Mouse (Mus musculus) ES-E14 (cell line): ENCODE results near the gene Pus7l. TPM values are rescaled to one million over a fixed set of nuclear protein-coding genes. Genes with fewer than 3 reads are reported as not detected.

Experiments
- DNase-seq: peaks from one replicate; pipeline ENCODE4 v3.0.0-alpha.2; 2013; ENCODE audit warnings: low read depth, low spot score
- H3K27ac ChIP-seq: 2 replicates; pipeline ENCODE4 v1.5.1; 2012; ENCODE audit warnings: low read depth, mild to moderate bottlenecking, low read length, moderate library complexity, mixed read lengths; ENCODE audit not compliant: poor library complexity, insufficient read depth, severe bottlenecking
- H3K36me3 ChIP-seq: 2 replicates; pipeline ENCODE4 v1.6.1; 2012; ENCODE audit warnings: mild to moderate bottlenecking, low read length, moderate library complexity, mixed read lengths; ENCODE audit not compliant: control insufficient read depth, poor library complexity, insufficient read depth, severe bottlenecking
- H3K4me1 ChIP-seq, 2 experiments: fragments of 150-350 bp in 1 of 2; sonication (generic) in 1 of 2; 2 replicates each; pipeline ENCODE4 v1.6.1; 2012; ENCODE audit warnings: low read length in 2 of 2, mild to moderate bottlenecking in 1 of 2, mixed read lengths in 1 of 2; ENCODE audit not compliant: control insufficient read depth in 2 of 2, insufficient read depth in 2 of 2, poor library complexity in 1 of 2
- H3K4me3 ChIP-seq, 2 experiments: fragments of 150-350 bp in 1 of 2; sonication (generic) in 1 of 2; 2 replicates each; pipeline ENCODE4 v1.5.1; 2012; ENCODE audit warnings: low read length in 2 of 2, low read depth in 1 of 2, mild to moderate bottlenecking in 1 of 2, mixed read lengths in 1 of 2; ENCODE audit not compliant: insufficient read depth in 1 of 2, poor library complexity in 1 of 2, severe bottlenecking in 1 of 2
- H3K9ac ChIP-seq: 2 replicates; pipeline ENCODE4 v1.6.1; 2012; ENCODE audit warnings: low read depth, mild to moderate bottlenecking, low read length, mixed read lengths; ENCODE audit not compliant: poor library complexity, insufficient read depth, severe bottlenecking
- H3K9me3 ChIP-seq: fragments of 150-350 bp; sonication (generic); 2 replicates; pipeline ENCODE4 v1.6.1; 2012; ENCODE audit warnings: low read depth, mild to moderate bottlenecking, low read length; ENCODE audit not compliant: control insufficient read depth, insufficient read depth
- CHD2 ChIP-seq: IDR thresholded peaks from 2 replicates; pipeline ENCODE4 v1.6.1; 2014; ENCODE audit warnings: mild to moderate bottlenecking, low read depth, low read length, inconsistent platforms
- HCFC1 ChIP-seq: IDR thresholded peaks from 2 replicates; pipeline ENCODE4 v1.6.1; 2012; ENCODE audit warnings: low read length, inconsistent platforms, borderline replicate concordance; ENCODE audit not compliant: insufficient read depth
- MAFK ChIP-seq: IDR thresholded peaks from 2 replicates; pipeline ENCODE4 v1.6.1; 2014; ENCODE audit warnings: mild to moderate bottlenecking, low read depth, low read length, inconsistent platforms; ENCODE audit not compliant: insufficient read depth
- ZC3H11A ChIP-seq: IDR thresholded peaks from 2 replicates; pipeline ENCODE4 v1.6.1; 2012; ENCODE audit warnings: low read depth, mild to moderate bottlenecking, inconsistent platforms, low read length, borderline replicate concordance
- ZNF384 ChIP-seq: IDR thresholded peaks from 2 replicates; pipeline ENCODE4 v1.6.1; 2012; ENCODE audit warnings: low read depth, low read length, inconsistent platforms
- in situ Hi-C, 2 experiments: fragments of 600-800 bp; cut with MboI; formaldehyde crosslinking; loops; one replicate each; pipeline ENCODE4 v1.15.1; 2025; ENCODE audit warnings: low sequenced_read_pairs in 2 of 2, inconsistent platforms in 1 of 2; ENCODE audit not compliant: unreplicated experiment in 2 of 2
- total RNA-seq: library from RNA; depleted of rRNA; stranded (reverse); fragments of 300-350 nt; gene quantifications from 2 replicates; pipeline ENCODE4 v1.2.3, GENCODE M21; 2012

Gene Pus7l
- total RNA-seq, 1 experiment: 6.6 TPM

DNA sequence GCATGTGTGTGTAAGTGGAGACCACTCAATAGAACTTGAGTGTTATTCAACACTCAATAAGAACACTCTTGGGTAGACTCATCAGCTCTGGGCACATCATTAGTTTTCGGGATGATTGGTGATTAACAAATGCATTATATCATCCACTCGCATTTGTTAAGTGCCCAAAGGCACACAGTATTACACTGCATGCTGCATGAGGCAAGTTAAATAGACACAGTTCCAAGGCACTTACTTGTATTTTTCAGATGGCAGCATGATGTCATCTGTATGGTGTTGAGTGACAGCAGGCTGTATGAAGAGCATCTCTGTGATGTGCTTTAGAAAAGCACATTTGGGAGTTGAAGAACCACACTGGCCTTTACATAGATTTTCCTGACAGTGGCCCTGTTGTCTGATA, 60.8 kb downstream of the Pus7l start:
- H3K4me3 ChIP-seq: no peak overlapping the region
- no peak for TF ChIP-seq ZNF384
- no peak for TF ChIP-seq MAFK
- no peak for TF ChIP-seq CHD2
- TF ChIP-seq ZC3H11A: no peak
- H3K9me3 ChIP-seq: no peaks in the 10 kb centered on the region
- no peaks in the 10 kb centered on the region for H3K4me1 ChIP-seq
- DNase-seq: no peak
- in situ Hi-C loops: no loop called here
- no peaks in the 10 kb centered on the region for H3K36me3 ChIP-seq
- H3K9ac ChIP-seq: no peak overlapping the region
- H3K27ac ChIP-seq: no peak overlapping the region

DNA sequence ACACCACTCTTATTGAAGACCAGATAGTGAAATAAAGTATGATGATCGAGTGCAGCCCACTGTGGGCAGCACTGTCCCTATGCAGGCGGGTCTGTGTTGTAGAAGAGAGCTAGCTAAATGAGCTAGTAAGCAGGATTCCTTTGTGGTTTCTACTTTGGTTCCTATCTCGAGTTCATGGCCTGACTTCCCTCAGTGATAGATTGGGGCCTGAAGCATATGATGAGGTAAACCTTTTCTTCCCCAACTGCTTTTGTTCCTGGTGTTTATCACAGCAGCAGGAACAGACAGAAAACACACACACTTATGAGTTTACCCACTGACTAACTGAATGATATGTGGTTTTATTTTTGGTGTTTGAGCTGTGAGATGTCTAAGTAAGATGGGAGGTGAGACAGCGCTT, 62.6 kb downstream of the Pus7l start:
- H3K27ac ChIP-seq: no peak overlapping the region
- no peaks in the 10 kb centered on the region for H3K9me3 ChIP-seq
- H3K9ac ChIP-seq: no peak overlapping the region
- no peak overlapping the region for H3K4me3 ChIP-seq
- in situ Hi-C loops: no loop called here
- no peaks in the 10 kb centered on the region for H3K36me3 ChIP-seq
- H3K4me1 ChIP-seq: no peaks in the 10 kb centered on the region
- no peak for DNase-seq
- no peak for TF ChIP-seq ZC3H11A
- no peak for TF ChIP-seq MAFK
- no peak for TF ChIP-seq ZNF384
- TF ChIP-seq HCFC1: no peak
- TF ChIP-seq CHD2: no peak

DNA sequence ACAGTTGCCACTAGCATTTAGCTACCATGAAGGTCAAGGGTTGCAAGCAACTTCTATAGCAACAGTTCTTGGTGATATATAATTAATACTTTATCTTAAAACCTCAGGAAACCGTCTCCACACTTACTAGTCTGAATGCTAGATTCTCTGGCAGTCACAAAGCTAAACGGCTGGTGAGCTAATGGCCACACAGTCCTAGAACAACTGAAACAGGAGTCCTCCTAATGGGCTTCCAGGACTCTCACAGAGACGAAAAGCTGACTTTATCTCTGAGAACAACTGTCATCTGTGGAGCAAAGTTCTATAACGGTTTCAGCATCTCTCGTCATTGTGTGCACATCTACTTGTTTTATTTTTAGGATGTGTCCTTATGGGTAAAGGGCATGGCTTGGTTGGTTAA, 63.1 kb downstream of the Pus7l start:
- no peaks in the 10 kb centered on the region for H3K36me3 ChIP-seq
- no peaks in the 10 kb centered on the region for H3K9me3 ChIP-seq
- no peak for DNase-seq
- H3K4me3 ChIP-seq: no peak overlapping the region
- no peak overlapping the region for H3K27ac ChIP-seq
- TF ChIP-seq CHD2 (no peak), HCFC1 (no peak), ZC3H11A (no peak), MAFK (no peak), ZNF384 (no peak)
- no peaks in the 10 kb centered on the region for H3K4me1 ChIP-seq
- in situ Hi-C loops: no loop called here
- H3K9ac ChIP-seq: no peak overlapping the region

DNA sequence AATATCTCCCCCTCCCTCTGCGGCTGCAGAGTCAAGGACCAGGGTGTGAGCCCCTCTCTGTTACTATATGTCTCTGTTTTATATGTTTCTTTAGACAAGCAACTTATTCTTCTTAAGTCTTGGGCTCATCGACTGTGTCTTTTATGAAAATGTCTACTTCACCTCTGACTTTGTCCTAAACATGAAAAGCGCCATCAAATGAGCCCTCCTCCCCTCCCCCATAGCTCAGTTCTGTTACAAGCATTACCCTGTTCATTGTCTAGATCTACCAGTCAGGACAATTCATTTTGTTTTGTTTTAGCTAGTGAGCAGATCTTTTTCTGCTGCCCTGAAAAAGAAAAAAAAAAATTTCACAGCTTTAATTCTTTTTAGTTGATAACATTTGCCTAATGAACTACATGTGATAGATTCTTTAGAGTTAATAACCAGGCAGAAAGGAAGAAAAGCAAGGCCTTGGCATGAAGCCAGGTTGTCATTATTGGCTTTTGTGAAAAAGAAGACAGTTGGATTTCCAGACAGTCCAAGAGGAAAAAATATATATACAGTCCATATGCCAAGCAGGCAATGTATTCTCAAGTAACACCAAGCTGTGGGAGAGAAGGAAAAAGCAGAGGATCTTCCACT, 63.7 kb downstream of the Pus7l start:
- H3K4me1 ChIP-seq: no peaks in the 10 kb centered on the region
- in situ Hi-C loops: no loop called here
- TF ChIP-seq MAFK (no peak), HCFC1 (no peak), ZNF384 (no peak), CHD2 (no peak), ZC3H11A (no peak)
- DNase-seq: no peak
- H3K9ac ChIP-seq: no peak overlapping the region
- H3K9me3 ChIP-seq: no peaks in the 10 kb centered on the region
- H3K36me3 ChIP-seq: no peaks in the 10 kb centered on the region
- no peak overlapping the region for H3K4me3 ChIP-seq
- no peak overlapping the region for H3K27ac ChIP-seq

DNA sequence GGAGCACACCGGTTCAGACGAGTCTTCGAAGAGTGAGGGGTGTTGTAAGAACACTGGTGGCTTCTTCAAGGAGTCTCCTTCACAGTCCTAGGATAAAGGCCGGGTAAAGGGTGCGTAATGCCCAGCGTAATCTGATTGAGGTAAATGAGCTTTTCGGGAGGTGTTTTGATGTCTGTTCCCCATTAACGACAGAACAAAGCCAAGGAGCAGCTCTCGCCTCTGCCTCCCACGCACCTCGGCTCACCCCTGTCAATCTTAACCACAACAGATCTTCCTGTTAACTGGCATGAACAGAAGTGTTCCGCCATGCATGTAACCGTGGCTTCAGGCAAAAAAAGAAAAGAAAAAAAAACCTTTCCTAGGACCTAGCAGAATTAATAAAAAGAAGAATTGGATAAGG, 64.6 kb downstream of the Pus7l start:
- TF ChIP-seq CHD2: no peak
- no peak for TF ChIP-seq ZC3H11A
- TF ChIP-seq MAFK: no peak
- TF ChIP-seq HCFC1: no peak
- TF ChIP-seq ZNF384: no peak
- no peak overlapping the region for H3K9ac ChIP-seq
- no peaks in the 10 kb centered on the region for H3K36me3 ChIP-seq
- H3K27ac ChIP-seq: no peak overlapping the region
- H3K4me3 ChIP-seq: no peak overlapping the region
- DNase-seq: no peak
- in situ Hi-C loops: no loop called here
- H3K9me3 ChIP-seq: no peaks in the 10 kb centered on the region
- H3K4me1 ChIP-seq: no peaks in the 10 kb centered on the region
